Comparison of ENCODE assay signal across 20 mouse cellular contexts in genomic region chr13:6891458-6892076, GRCm38 (mm10).
DNase-seq lines count a peak whose midpoint lies in the region; ATAC-seq lines count a peak whose summit lies in the region.
"Had no signal": no experiment of that assay in that cellular context is flagged by ENCODE, and none has a peak within 500 bp of the region (broad histone marks: within the 10 kb centered on the region; RNA-seq: fewer than 3 reads in every experiment).

No protein-coding gene starts in this region.

- intact Hi-C loops in left cerebral cortex, postnatal 4 days (cut with DNase I), result no loop called here
- intact Hi-C loops in heart, postnatal 25 days (cut with DNase I), result no loop called here

- H3K9ac ChIP-seq in hindbrain, embryonic 14.5 days, result no peak overlapping the region
- no peak overlapping the region for H3K9ac ChIP-seq in hindbrain, embryonic 13.5 days
- H3K9ac ChIP-seq: heart, embryonic 12.5 days had no signal

- 23% methylated on average over 5 of the region's 5 CpGs for WGBS in hindbrain, embryonic 14.5 days
- WGBS in hindbrain, embryonic 13.5 days, result 15% methylated on average over 5 of the region's 5 CpGs

- no peak overlapping the region for H3K4me2 ChIP-seq in hindbrain, embryonic 14.5 days (replicated peaks)
- H3K4me2 ChIP-seq in hindbrain, embryonic 13.5 days, result no peak overlapping the region
- H3K4me2 ChIP-seq: heart, embryonic 12.5 days; liver, embryonic 11.5 days had no signal

- H3K4me1 ChIP-seq in hindbrain, embryonic 14.5 days (replicated peaks; ENCODE audit: control insufficient read depth, insufficient read depth, low read length), result 0 out of 2 replicates have a peak, but pooled peaks cover 4% of the 10 kb centered on the region
- H3K4me1 ChIP-seq in hindbrain, embryonic 13.5 days (replicated peaks), result peaks cover 4% of the 10 kb centered on the region; the same call in 1 of the 2 replicates
- H3K4me1 ChIP-seq: heart, embryonic 12.5 days; limb, embryonic 10.5 days had no signal

- H3K27me3 ChIP-seq in hindbrain, embryonic 14.5 days (ENCODE audit: control insufficient read depth, insufficient read depth, low read length), result no peaks in the 10 kb centered on the region
- no peaks in the 10 kb centered on the region for H3K27me3 ChIP-seq in hindbrain, embryonic 13.5 days
- H3K27me3 ChIP-seq: heart, embryonic 12.5 days had no signal

- H3K9me3 ChIP-seq in hindbrain, embryonic 14.5 days (ENCODE audit: control insufficient read depth, low read length), result no peaks in the 10 kb centered on the region
- no peaks in the 10 kb centered on the region for H3K9me3 ChIP-seq in hindbrain, embryonic 13.5 days
- H3K9me3 ChIP-seq: heart, embryonic 12.5 days; limb, embryonic 10.5 days had no signal

- no peak overlapping the region for H3K4me3 ChIP-seq in hindbrain, embryonic 14.5 days (replicated peaks; ENCODE audit: low read length)
- H3K4me3 ChIP-seq in hindbrain, embryonic 13.5 days, result no peak overlapping the region
- H3K4me3 ChIP-seq: erythroblast, embryonic 14.5 days; heart, embryonic 12.5 days; limb, embryonic 10.5 days; myocyte had no signal

- no peak overlapping the region; the same call in 1 of the 2 replicates for H3K27ac ChIP-seq in hindbrain, embryonic 14.5 days
- H3K27ac ChIP-seq in hindbrain, embryonic 13.5 days, result no peak overlapping the region
- H3K27ac ChIP-seq: limb, embryonic 10.5 days had no signal

- H3K36me3 ChIP-seq in hindbrain, embryonic 14.5 days (replicated peaks; ENCODE audit: control insufficient read depth, insufficient read depth), result no peaks in the 10 kb centered on the region
- no peaks in the 10 kb centered on the region for H3K36me3 ChIP-seq in hindbrain, embryonic 13.5 days
- H3K36me3 ChIP-seq: heart, embryonic 12.5 days; limb, embryonic 10.5 days had no signal

- DNase-seq in hindbrain, embryonic 14.5 days (ENCODE audit: low spot score), result no peak
- DNase-seq in retina, postnatal 1 day, result peak; percentile 40
- DNase-seq in retina, embryonic 14.5 days (ENCODE audit: low spot score), result no peak
- DNase-seq in left cerebral cortex, postnatal 4 days, result no peak
- no peak for DNase-seq in lung, postnatal 10 days
- DNase-seq in heart, postnatal 25 days (ENCODE audit: low spot score), result no peak
- DNase-seq: adrenal gland, postnatal 25 days; cerebellum, adult 9-10 months; heart, postnatal 4 days; kidney, adult 2 months; lung, adult 2 months; right cerebral cortex, adult 18-20 months had no signal

- peak; percentile 48; the same call in 1 of the 2 replicates for ATAC-seq in hindbrain, embryonic 14.5 days (ENCODE audit: low FRiP score)
- no peak for ATAC-seq in hindbrain, embryonic 13.5 days (ENCODE audit: low FRiP score)
- ATAC-seq in megakaryocyte progenitor cell, adult 5-6 weeks (replicated peaks; ENCODE audit: poor library complexity), result peak; percentile 70
- ATAC-seq: forebrain, embryonic 16.5 days had no signal
